Mouse (Mus musculus): Measurements from ENCODE around the gene Mphosph9.
"Not testable (repeated sequence)": the region's sequence is repeated elsewhere in the genome, so short reads cannot be mapped to it uniquely, and the experiment has no call there.

Mphosph9 gene

DNA sequence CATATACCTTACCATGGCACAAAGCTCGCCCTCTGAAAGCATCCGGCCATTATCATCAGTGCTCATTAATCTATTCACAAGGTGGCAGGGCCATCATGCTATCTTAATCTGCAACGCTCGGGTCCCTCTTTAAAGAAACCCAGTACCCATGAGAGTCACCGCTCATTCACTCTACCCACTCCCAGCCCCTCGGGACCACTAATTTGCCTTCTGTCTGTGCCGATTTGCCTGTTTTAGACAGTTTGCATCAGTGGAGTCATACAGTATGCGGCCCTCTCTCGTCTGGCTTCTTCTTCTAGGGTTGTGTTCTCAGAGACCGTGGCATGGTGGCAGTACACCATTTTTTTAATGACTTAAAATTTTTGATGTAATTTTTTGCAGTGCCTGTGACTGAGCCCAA, 108.3 kb downstream of the Mphosph9 start:
- ChIA-PET CTCF (no interaction called here), POLR2A (no interaction called here)

DNA sequence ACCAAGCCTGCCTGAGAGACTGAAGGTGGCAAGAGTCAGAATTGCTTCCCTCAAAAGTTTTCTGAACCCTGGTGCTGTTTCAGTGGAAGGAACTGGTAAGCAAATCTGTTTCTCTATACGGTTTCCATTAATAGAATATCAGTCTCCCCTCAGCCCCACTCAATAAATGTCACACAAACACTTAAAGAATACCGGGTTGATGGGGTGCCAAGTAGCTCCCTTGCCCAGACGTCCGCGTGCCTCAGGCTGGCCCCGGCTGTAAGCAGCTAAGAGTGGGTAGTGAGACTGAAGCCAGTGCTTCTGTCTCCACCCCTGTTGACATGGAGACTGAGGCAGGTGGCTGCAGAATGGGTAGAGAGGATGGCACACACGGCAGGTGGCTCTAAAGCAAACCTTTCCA, 108.8 kb downstream of the Mphosph9 start:
- ChIA-PET POLR2A (interaction anchor here in 2 of 4 experiments (0.9 to 1.2 kb wide), 2 partner anchors 14 to 15 kb away, joined by 3 read pairs; no protein-coding TSS in a partner anchor), CTCF (interaction anchor here in 1 of 4 experiments (0.6 kb wide), 1 partner anchor 193 kb away, joined by 3 read pairs; no protein-coding TSS in a partner anchor)

DNA sequence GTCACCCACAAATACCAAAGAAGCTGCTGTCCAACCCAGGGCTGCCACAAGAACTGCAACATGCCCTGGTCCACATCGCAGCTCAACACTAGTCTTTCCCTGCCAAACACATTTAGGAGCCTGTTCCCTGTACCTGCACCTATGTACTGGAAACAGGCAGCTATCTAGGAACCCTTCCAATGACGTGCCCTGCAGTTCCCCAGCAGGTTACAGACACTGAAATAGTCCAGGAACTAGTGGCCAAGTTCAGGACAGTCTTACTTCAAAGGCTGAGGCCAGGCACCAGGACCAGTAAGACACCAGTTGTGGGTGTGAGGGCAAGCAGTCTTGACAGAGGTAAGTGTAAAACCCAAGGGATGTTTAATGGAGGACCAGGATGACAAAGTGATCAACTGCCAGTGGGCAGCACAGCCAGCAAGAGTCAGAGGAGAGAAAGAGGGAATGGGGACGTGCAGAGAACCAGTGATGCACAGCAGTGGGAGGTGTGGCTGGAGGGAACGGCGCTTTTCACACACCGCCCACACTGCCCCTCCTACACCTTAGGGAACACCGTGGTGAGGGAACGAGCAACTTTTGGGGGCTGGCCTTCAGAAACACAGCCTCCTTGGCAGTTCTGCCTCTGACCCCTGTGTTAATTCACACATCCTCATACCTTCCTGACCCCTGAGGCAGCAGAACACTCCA, 110.1 kb downstream of the Mphosph9 start:
- POLR2A ChIA-PET = interaction anchor here in 2 of 4 experiments (1.2 to 1.3 kb wide), 2 partner anchors 16 to 31 kb away, joined by 3 read pairs; no protein-coding TSS in a partner anchor

DNA sequence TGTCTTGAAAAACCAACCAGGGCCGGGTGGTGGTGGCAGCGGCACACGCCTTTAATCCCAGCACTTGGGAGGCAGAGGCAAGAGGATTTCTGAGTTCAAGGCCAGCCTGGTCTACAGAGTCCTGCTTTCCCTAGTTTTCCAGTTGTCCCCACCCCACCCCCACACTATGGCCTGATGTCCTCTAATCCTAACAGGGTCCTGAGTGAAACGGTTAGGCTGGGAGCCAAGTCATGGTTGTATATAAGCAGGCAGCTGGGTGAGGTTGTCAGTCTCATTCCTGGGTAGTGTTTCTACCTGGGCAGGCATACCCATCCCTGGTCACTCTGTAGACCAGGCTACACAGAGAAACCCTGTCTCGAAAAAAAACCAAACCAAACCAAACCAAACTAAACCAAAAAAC, 110.7 kb downstream of the Mphosph9 start:
- CTCF ChIA-PET = not testable (repeated sequence)
- POLR2A ChIA-PET = interaction anchor here in 1 of 4 experiments (1.3 kb wide), 1 partner anchor 31 kb away, joined by 3 read pairs; no protein-coding TSS in a partner anchor

More for the DNA sequence above, 110.1 kb downstream of the Mphosph9 start:
- CTCF ChIA-PET = no interaction called here

DNA sequence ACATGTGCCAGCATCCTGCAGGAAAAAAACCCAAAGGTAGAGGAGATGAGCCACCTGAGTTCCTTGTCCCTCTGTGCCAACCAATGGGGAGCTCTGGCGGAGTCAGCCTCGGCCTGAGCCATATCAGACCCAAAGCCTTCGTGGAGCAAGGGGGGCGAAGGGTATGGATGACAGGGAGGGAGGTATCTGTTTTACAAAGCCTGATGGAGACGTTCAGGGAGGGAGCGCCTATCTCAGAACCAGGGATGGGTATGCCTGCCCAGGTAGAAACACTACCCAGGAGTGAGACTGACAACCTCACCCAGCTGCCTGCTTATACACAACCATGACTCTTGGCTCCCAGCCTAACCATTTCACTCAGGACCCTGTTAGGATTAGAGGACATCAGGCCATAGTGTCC, 111.4 kb downstream of the Mphosph9 start:
- ChIA-PET CTCF (no interaction called here), POLR2A (interaction anchor here in 1 of 4 experiments (0.5 to 1.3 kb wide), 3 partner anchors 17 to 217 kb away, joined by 3 read pairs; no protein-coding TSS in a partner anchor)

DNA sequence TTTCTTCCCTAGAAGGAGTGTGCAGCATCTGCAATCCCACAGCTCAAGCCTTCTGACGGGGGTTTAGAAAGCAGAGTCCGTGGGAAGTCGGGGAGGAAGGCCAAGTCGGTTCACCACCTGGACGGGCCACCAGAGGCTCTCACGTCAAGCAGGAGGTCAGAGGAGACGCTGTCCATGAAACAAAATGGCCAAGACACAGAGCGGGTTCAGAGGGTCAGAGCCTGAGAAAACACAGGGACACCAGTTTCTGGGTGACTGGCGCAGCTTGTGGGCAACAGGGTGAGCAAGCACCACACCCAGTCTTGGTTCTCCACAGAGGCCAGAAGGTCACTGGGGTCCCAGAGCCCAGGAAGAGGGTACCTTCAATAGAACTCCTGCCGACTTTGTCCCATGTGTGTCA, 112.1 kb downstream of the Mphosph9 start:
- CTCF ChIA-PET = no interaction called here
- POLR2A ChIA-PET = interaction anchor here in 3 of 4 experiments (0.5 to 1.5 kb wide), 7 partner anchors 10 to 216 kb away, joined by 3 to 6 read pairs (median 3); partner anchors contain the start of genes 2810006K23Rik (in 1 of the 3) and Mphosph9 (in 1 of the 3)

DNA sequence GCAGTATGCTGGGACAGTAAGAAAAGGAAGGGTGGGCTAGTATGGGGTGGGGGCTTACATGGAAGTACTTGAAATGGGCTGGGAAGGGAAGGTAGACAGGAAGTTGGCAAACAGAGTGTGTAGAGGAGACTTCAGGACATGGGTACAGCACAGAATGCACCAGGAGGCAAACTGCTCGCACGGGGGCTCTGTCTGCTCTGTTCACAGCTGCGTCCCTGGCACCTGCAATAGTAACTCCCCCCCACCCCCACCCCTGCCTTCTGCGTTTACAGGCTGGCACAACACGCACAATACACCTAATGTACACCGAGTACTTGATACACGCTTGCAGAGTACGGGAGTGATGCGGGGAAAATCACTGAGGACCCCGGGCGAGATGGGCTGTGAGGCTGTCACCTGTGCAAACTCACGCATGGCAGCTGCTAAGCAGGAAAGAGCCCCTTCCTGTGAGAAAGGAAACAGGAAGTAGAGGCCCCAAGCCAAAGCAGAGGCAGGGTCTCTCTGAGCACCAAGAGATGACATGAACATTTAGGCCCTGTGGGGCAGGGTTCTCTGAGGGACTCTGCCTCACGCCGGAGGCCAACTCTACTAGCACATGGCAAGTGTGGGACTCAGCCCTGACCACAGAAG, 113.1 kb downstream of the Mphosph9 start:
- ChIA-PET CTCF (no interaction called here), POLR2A (interaction anchor here in 2 of 4 experiments (0.5 to 2.1 kb wide), 10 partner anchors 8 to 494 kb away, joined by 3 to 6 read pairs (median 4); partner anchors contain the start of genes 2810006K23Rik (in 2 of the 2), Mphosph9 (in 2 of the 2) and Zcchc8 (in 1 of the 2))

DNA sequence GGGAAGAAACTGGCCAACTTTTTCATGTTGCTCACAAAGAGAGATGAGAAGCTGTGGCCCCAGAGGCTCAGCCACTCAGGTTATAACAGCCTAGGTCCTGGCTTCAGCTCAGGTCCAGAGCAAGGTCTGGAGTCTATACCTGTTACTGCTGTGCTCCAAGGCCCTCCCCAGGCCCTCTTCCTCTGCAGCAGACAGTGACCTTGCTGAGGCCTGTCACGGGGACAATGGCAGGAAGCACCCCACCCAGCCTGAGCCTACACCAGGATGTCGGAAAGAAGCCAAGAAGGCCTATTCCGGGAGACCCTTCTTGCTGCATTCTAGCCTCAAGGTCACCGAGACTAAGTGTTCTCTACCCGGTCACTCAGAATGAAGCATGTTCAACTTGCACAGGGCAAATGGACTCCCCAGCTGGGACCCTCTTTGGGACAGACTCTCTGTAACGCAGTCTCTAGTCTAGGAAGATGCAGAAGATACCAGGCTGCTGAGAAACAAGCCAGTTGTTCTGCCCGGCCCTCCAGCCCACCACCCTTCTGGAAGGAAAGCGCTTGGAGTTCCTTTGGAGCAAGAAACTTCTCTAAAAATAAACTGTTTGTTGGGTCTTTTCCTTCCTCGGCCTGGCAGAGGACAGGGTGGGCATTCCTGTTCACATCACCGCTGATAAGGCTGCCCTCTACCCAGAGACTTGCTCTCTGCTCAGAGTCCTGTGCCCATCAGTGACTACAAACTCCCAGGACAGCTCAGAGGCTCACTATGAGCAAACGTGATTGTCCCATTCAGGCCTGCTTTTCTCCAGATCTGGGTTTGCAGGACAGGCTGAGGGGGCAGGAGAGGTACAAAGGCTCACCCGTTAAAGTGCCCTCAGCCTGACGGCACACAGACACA, 113.9 kb downstream of the Mphosph9 start:
- ChIA-PET CTCF (interaction anchor here in 2 of 4 experiments (0.5 to 0.9 kb wide), 2 partner anchors 35 to 51 kb away, joined by 3 to 5 read pairs; no protein-coding TSS in a partner anchor), POLR2A (interaction anchor here in 3 of 4 experiments (0.7 to 2.1 kb wide), 9 partner anchors 8 to 114 kb away, joined by 3 to 6 read pairs (median 4); partner anchors contain the start of genes 2810006K23Rik (in 2 of the 3) and Mphosph9 (in 2 of the 3))

DNA sequence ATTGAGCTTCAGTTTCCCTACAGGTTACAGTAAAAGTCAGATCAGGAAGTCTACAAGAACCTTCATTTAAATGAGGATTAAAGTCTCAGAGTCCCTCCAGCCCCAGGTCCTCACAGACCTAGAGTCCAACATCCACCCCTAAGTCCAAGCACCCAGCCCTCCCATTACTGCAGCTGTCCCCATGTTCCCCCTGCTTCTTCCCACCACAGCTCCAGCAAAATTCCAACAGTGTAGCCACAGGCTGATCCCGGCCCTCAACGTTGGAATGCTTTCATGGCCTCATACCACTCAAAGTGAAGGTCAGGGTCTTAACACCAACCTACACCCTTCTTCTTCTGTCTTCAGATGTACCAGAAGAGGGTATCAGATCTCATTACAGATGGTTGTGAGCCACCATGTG, 116.1 kb downstream of the Mphosph9 start:
- ChIA-PET CTCF (interaction anchor here (0.6 to 1.7 kb wide), 4 partner anchors 15 to 472 kb away, joined by 3 to 8 read pairs (median 4); no protein-coding TSS in a partner anchor), POLR2A (interaction anchor here in 3 of 4 experiments (0.7 to 1.8 kb wide), 11 partner anchors 12 to 549 kb away, joined by 3 to 5 read pairs (median 4); partner anchors contain the start of genes 2810006K23Rik (in 1 of the 3) and Mphosph9 (in 1 of the 3))

DNA sequence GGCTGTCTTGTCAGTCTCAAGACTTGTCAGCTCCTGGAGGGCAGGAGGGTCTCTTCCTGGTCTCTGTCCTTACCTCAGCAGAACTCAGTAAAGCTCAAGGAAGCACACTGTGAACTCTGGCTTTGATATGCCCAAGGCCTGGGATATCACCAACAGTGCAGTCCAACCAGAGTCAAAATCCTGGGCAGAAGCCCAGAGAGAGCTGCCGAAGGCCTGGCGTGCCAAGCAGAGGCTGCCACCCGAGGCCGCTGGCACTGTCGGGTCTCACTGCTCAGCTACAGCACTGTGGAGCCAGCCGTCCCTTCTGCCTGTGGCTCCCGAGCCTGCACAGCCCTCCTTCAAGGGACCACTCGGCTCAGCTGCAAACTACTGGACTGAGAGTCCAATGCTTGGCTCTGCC, 116.5 kb downstream of the Mphosph9 start:
- CTCF ChIA-PET = interaction anchor here (0.6 to 1.7 kb wide), 6 partner anchors 15 to 471 kb away, joined by 3 to 8 read pairs (median 4); no protein-coding TSS in a partner anchor

DNA sequence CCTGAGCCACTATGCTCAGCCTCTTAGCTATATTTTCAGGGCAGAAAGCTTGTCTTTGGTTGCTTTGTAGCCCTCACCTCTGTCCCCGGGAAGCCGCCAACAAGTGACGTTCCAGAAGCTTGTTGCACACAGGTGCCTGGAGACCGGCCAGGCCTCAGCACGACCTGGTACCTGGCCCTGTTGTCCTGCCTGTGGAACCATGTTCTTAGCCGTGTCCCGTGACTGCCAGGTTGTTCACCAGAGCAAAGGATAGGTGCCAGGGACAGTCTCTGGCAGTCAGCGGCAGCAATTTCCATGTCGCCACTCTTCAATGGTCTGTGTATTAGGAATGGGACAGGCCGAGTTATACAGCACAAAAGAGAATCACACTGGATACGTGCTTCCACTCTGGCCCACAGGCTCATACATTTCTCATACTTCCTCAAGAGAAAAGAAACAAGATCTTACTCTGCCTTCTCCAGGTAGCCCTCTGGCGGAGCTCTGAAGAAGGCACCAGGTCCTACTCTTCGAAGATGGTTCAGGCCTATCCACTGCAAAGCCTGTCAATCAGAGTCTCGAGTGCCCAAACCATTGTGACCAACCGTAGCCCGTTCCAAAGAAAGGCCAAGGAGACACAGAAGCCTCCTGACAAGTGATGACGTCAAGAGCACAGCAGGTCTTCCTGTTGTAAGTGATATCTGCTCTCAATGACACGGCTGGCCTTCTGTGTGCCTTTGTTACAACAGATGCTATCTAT, 117.3 kb downstream of the Mphosph9 start:
- ChIA-PET POLR2A (interaction anchor here in 3 of 4 experiments (0.6 to 1.8 kb wide), 12 partner anchors 10 to 117 kb away, joined by 3 to 6 read pairs (median 4); partner anchors contain the start of genes 2810006K23Rik (in 1 of the 3) and Mphosph9 (in 1 of the 3)), CTCF (interaction anchor here (0.6 to 1.7 kb wide), 8 partner anchors 16 to 641 kb away, joined by 3 to 9 read pairs (median 3); no protein-coding TSS in a partner anchor)

More for the DNA sequence above, 116.5 kb downstream of the Mphosph9 start:
- POLR2A ChIA-PET = interaction anchor here in 3 of 4 experiments (0.5 to 1.8 kb wide), 13 partner anchors 11 to 550 kb away, joined by 3 to 5 read pairs (median 4); partner anchors contain the start of genes 2810006K23Rik (in 1 of the 3), Arl6ip4 (in 1 of the 3) and Mphosph9 (in 1 of the 3)

DNA sequence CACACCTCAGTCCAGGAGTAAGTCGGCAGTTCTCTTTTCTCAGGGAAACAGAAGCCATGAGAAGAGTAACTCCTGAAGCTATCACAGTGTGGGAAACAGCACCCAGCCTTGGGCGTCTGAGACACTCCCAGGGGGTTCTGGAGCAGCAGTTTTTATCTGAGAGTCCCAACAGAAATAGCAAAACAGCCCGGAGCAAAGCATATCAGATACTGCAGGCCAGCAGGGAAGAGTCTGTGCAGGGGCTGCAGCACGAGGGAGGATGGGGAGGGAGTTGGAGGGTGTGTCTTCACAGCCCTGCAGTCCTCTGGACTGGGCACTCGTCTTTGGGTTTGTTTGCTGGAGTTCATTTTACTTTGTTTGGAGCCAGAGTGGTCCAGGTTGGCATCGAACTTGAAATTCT, 117.9 kb downstream of the Mphosph9 start:
- CTCF ChIA-PET = interaction anchor here (0.6 to 1.2 kb wide), 6 partner anchors 10 to 47 kb away, joined by 3 to 5 read pairs (median 4); no protein-coding TSS in a partner anchor
- POLR2A ChIA-PET = interaction anchor here in 3 of 4 experiments (0.7 to 1.2 kb wide), 11 partner anchors 10 to 274 kb away, joined by 3 to 7 read pairs (median 4); no protein-coding TSS in a partner anchor

DNA sequence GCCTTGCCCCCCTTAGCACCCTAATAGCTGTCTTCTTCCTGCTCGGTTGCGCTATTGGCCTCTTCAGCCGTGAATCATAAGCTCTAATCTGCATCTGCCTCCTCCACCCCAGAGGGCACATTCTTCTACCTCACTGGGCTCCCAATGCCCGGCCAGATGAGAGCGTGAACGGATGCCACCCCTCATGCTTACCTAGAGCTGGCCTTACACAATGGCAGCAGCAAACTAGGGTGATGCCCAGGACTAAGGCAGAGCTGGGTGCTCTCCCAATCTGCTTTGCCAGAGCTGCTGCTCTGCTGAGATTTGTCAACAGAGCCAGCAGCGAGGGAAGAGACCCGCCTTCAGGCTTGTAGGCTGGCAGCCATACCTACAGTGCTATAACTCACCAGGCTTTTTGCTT, 119.7 kb downstream of the Mphosph9 start:
- ChIA-PET POLR2A (interaction anchor here in 2 of 4 experiments (0.7 to 1.6 kb wide), 4 partner anchors 14 to 95 kb away, joined by 3 read pairs; no protein-coding TSS in a partner anchor), CTCF (interaction anchor here in 2 of 4 experiments (1.2 to 1.6 kb wide), 2 partner anchors 45 kb away, joined by 3 to 4 read pairs; no protein-coding TSS in a partner anchor)

DNA sequence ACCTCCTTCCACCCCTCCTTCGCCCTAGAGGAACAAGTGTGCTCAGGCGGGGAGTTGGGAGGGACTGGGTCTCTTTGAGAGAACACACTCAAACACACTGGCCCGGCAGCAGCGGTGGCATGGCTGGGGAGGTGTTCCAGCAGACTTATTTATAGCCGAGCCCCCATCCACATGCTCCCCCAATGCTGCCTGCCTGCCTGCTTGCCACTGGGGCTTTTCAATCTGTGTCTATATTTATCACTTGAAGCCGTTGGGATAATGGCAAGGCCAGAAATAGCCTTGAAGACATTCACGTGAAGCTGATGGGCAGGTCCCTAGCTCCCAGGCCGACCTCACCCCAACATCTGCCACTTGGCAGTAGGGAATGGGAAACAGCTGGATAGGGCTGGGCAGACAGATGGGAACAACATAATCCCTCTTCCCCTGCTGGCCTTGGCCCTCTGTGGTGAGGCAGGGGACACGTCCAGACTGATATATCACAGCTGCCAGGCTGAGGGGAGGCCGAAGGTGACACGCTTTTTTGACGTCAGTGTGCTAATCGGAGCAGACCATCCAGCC, 121.2 kb downstream of the Mphosph9 start:
- POLR2A ChIA-PET = interaction anchor here in 3 of 4 experiments (0.6 to 2.4 kb wide), 18 partner anchors 8 to 1158 kb away, joined by 3 to 11 read pairs (median 4); no protein-coding TSS in a partner anchor
- CTCF ChIA-PET = no interaction called here

DNA sequence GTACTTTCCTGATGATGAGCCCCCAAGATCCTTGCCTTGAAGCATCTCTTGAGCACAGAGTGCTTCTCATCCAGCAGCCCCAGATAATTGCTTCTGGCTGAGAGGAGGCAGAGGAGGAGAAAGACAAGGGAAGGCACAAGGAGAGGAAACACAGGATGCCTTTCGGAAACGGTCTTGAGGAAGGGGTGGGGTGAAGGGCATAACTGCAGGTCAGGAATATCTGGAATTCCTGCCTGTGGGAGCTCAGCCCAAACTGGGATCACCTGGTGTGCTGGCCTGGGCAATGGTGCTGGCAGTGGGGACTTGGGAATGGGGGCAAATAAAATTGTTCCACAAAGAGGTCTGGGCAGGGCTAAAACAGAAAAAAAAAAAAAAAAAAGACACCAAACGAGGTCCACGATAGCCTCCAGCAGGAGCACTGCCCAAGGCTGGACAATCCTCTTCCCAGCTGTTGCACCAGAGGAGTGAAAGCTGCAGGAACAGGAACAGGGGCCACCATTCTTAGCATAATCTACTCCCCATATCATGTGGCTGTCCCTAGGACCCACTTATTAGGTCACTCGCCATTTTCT, 121.9 kb downstream of the Mphosph9 start:
- POLR2A ChIA-PET = interaction anchor here in 3 of 4 experiments (0.6 to 2.4 kb wide), 15 partner anchors 9 to 1157 kb away, joined by 3 to 11 read pairs (median 4); no protein-coding TSS in a partner anchor

DNA sequence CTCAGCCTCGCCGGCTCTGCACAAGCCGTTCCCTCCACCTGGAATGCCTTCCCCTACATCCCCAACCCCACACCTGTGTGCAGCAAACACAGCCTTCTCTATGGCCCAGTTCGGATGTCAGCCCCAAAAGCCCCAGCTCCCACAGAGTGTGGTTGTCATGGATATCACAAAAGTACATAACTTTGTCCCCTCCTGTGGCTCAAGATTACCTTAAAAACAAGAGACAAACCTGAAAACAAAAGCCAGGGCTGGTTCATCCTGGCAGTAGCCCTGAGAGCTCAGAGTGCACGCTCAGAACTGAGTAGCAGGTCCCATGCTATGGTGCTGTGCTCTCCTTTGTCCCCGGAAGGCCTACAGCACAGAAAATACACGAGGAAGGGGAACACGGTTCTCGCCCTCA, 122.6 kb downstream of the Mphosph9 start:
- ChIA-PET POLR2A (interaction anchor here in 2 of 4 experiments (0.9 to 2.4 kb wide), 8 partner anchors 9 to 142 kb away, joined by 3 to 11 read pairs (median 5); no protein-coding TSS in a partner anchor), CTCF (interaction anchor here in 1 of 4 experiments (0.9 kb wide), 1 partner anchor 24 kb away, joined by 3 read pairs; no protein-coding TSS in a partner anchor)

More for the DNA sequence above, 121.9 kb downstream of the Mphosph9 start:
- CTCF ChIA-PET = no interaction called here

All from embryonic stem cell, embryonic (primary cell).